Mouse (Mus musculus): ENCODE measurements at regions not wholly inside any gene's neighbourhood (a gene's known extent, or its start where the extent isn't known, plus 50 kb on each side); places are given as distances from the start of the nearest gene placed in this dataset.

- TF ChIP-seq POLR2A (IDR thresholded peaks at IDR 0.05; ENCODE audit: control insufficient read depth, low read depth, low read length) (no peak), CTCF (IDR thresholded peaks at IDR 0.05; ENCODE audit: control insufficient read depth, insufficient read depth, insufficient replicate concordance, low read depth, low read length) (no peak)
Observed at GRCm38 (mm10) chr1:57606060-57606683, 167.8 kb upstream of the Spats2l start.

Measured in testis, adult 2 months (tissue).